Mouse (Mus musculus) ES-E14 (cell line): ENCODE measurements around the gene Tsfm. TPM values are rescaled to one million over a fixed set of nuclear protein-coding genes. Genes with fewer than 3 reads are reported as not detected.

Source experiments
- DNase-seq: peaks from one replicate; pipeline ENCODE4 v3.0.0-alpha.2; 2013; ENCODE audit warnings: low read depth, low spot score
- H3K27ac ChIP-seq: 2 replicates; pipeline ENCODE4 v1.5.1; 2012; ENCODE audit warnings: low read depth, mild to moderate bottlenecking, low read length, moderate library complexity, mixed read lengths; ENCODE audit not compliant: poor library complexity, insufficient read depth, severe bottlenecking
- H3K36me3 ChIP-seq: 2 replicates; pipeline ENCODE4 v1.6.1; 2012; ENCODE audit warnings: mild to moderate bottlenecking, low read length, moderate library complexity, mixed read lengths; ENCODE audit not compliant: control insufficient read depth, poor library complexity, insufficient read depth, severe bottlenecking
- H3K4me1 ChIP-seq, 2 experiments: fragments of 150-350 bp in 1 of 2; sonication (generic) in 1 of 2; 2 replicates each; pipeline ENCODE4 v1.6.1; 2012; ENCODE audit warnings: low read length in 2 of 2, mild to moderate bottlenecking in 1 of 2, mixed read lengths in 1 of 2; ENCODE audit not compliant: control insufficient read depth in 2 of 2, insufficient read depth in 2 of 2, poor library complexity in 1 of 2
- H3K4me3 ChIP-seq, 2 experiments: fragments of 150-350 bp in 1 of 2; sonication (generic) in 1 of 2; 2 replicates each; pipeline ENCODE4 v1.5.1; 2012; ENCODE audit warnings: low read length in 2 of 2, low read depth in 1 of 2, mild to moderate bottlenecking in 1 of 2, mixed read lengths in 1 of 2; ENCODE audit not compliant: insufficient read depth in 1 of 2, poor library complexity in 1 of 2, severe bottlenecking in 1 of 2
- H3K9ac ChIP-seq: 2 replicates; pipeline ENCODE4 v1.6.1; 2012; ENCODE audit warnings: low read depth, mild to moderate bottlenecking, low read length, mixed read lengths; ENCODE audit not compliant: poor library complexity, insufficient read depth, severe bottlenecking
- H3K9me3 ChIP-seq: fragments of 150-350 bp; sonication (generic); 2 replicates; pipeline ENCODE4 v1.6.1; 2012; ENCODE audit warnings: low read depth, mild to moderate bottlenecking, low read length; ENCODE audit not compliant: control insufficient read depth, insufficient read depth
- CHD2 ChIP-seq: IDR thresholded peaks from 2 replicates; pipeline ENCODE4 v1.6.1; 2014; ENCODE audit warnings: mild to moderate bottlenecking, low read depth, low read length, inconsistent platforms
- HCFC1 ChIP-seq: IDR thresholded peaks from 2 replicates; pipeline ENCODE4 v1.6.1; 2012; ENCODE audit warnings: low read length, inconsistent platforms, borderline replicate concordance; ENCODE audit not compliant: insufficient read depth
- MAFK ChIP-seq: IDR thresholded peaks from 2 replicates; pipeline ENCODE4 v1.6.1; 2014; ENCODE audit warnings: mild to moderate bottlenecking, low read depth, low read length, inconsistent platforms; ENCODE audit not compliant: insufficient read depth
- ZC3H11A ChIP-seq: IDR thresholded peaks from 2 replicates; pipeline ENCODE4 v1.6.1; 2012; ENCODE audit warnings: low read depth, mild to moderate bottlenecking, inconsistent platforms, low read length, borderline replicate concordance
- ZNF384 ChIP-seq: IDR thresholded peaks from 2 replicates; pipeline ENCODE4 v1.6.1; 2012; ENCODE audit warnings: low read depth, low read length, inconsistent platforms
- in situ Hi-C, 2 experiments: fragments of 600-800 bp; cut with MboI; formaldehyde crosslinking; loops; one replicate each; pipeline ENCODE4 v1.15.1; 2025; ENCODE audit warnings: low sequenced_read_pairs in 2 of 2, inconsistent platforms in 1 of 2; ENCODE audit not compliant: unreplicated experiment in 2 of 2
- total RNA-seq: library from RNA; depleted of rRNA; stranded (reverse); fragments of 300-350 nt; gene quantifications from 2 replicates; pipeline ENCODE4 v1.2.3, GENCODE M21; 2012; rRNA removed

The Tsfm gene
- 52.8 and 60.9 TPM in 2 replicates for total RNA-seq

GRCm38 (mm10) chr10:127030336-127031296, at the start of gene Tsfm:
Tsfm (minus strand) TSS chr10:127030840.
- peaks cover 0 to 9% of the 10 kb centered on the region in 2 experiments; a peak in 1 of 4 replicates for H3K4me1 ChIP-seq
- peak within 1 kb of the TSS; percentile 82 to 98 for H3K4me3 ChIP-seq
- H3K9me3 ChIP-seq, result no peaks in the 10 kb centered on the region
- peak within 1 kb of the TSS; percentile 94 for H3K9ac ChIP-seq
- peak; percentile 81 for DNase-seq
- 0 out of 2 replicates have a peak, but pooled peaks have one; percentile 37 for TF ChIP-seq CHD2
- TF ChIP-seq ZNF384, result no peak
- TF ChIP-seq ZC3H11A, result peak; percentile 52; the same call in 1 of the 2 replicates
- peak; percentile 79 for TF ChIP-seq HCFC1
- in situ Hi-C loops, result no loop called here
- peaks cover 18% of the 10 kb centered on the region for H3K36me3 ChIP-seq
- peak within 1 kb of the TSS; percentile 54 for H3K27ac ChIP-seq

GRCm38 (mm10) chr10:127079665-127080391, 49.2 kb upstream of the Tsfm start:
- DNase-seq, result no peak
- no peak overlapping the region for H3K27ac ChIP-seq

GRCm38 (mm10) chr10:127078677-127079575, 48.3 kb upstream of the Tsfm start:
- Histone ChIP-seq H3K4me1 (peaks cover 0 to 12% of the 10 kb centered on the region in 2 experiments; a peak in 1 of 4 replicates), H3K27ac (no peak overlapping the region), H3K4me3 (peak overlapping the region; percentile 55 to 67), H3K9me3 (no peaks in the 10 kb centered on the region), H3K9ac (peak overlapping the region; percentile 58; the same call in 1 of the 2 replicates), H3K36me3 (no peaks in the 10 kb centered on the region)
- in situ Hi-C loops, result no loop called here
- no peak for TF ChIP-seq MAFK
- TF ChIP-seq ZC3H11A, result no peak
- DNase-seq, result no peak

More at GRCm38 (mm10) chr10:127079665-127080391, 49.2 kb upstream of the Tsfm start:
- TF ChIP-seq HCFC1 (no peak), CHD2 (no peak), MAFK (no peak), ZNF384 (no peak)
- Histone ChIP-seq H3K4me1 (peaks cover 0 to 12% of the 10 kb centered on the region in 2 experiments; a peak in 1 of 4 replicates), H3K36me3 (no peaks in the 10 kb centered on the region), H3K9me3 (no peaks in the 10 kb centered on the region), H3K9ac (peak overlapping the region; percentile 58; the same call in 1 of the 2 replicates), H3K4me3 (peak overlapping the region; percentile 55 to 67; a peak in 3 of 4 replicates)
- in situ Hi-C loops, result no loop called here

- no peak for DNase-seq
- 0 out of 4 replicates have a peak overlapping the region, but pooled peaks of 1 of the 2 experiments have one; percentile 6 for H3K4me3 ChIP-seq
- no peak overlapping the region for H3K27ac ChIP-seq
- TF ChIP-seq HCFC1 (no peak), ZC3H11A (no peak)
- peaks cover 0 to 12% of the 10 kb centered on the region in 2 experiments; a peak in 1 of 4 replicates for H3K4me1 ChIP-seq
- in situ Hi-C loops, result no loop called here
- H3K9me3 ChIP-seq, result no peaks in the 10 kb centered on the region
- no peaks in the 10 kb centered on the region for H3K36me3 ChIP-seq
- H3K9ac ChIP-seq, result no peak overlapping the region
These were observed 47.5 kb upstream of the Tsfm start for GRCm38 (mm10) chr10:127078001-127078676.
